Mouse (Mus musculus): ENCODE results near the gene Atp23. TPM values are rescaled to one million over a fixed set of nuclear protein-coding genes. Genes with fewer than 3 reads are reported as not detected.

The Atp23 gene
- total RNA-seq, 1 experiment = 12.1 TPM

DNA sequence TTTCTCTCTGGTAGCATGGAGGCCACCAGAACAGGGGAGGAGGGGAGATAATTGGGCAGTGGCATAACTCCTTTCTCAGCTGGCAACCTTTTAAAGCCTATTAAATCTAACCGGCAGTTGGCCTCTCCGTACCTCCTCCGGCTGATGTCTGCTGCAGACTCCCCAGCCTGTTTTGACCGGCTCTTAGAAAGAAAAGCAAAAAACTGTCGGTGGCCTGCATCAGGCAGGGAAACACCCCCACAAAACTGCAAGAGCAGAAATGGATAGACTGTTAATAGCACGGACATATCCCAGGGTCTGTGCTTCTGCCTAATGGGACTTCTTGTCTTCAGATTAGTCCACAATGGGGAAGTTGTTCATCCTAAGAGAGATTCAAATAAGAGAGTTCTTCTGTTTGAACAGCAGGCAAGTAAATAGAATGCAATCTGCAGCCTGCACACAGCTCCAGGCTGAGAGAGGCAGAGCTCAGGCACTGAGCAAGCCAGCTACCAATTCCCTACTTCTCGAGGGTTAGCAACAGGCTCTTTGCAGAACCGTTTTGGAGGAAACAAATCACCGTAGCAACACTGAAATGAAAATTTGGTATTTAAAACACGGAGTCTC lies 55.7 kb downstream of the Atp23 start:
- DNase-seq (ENCODE audit: low read depth, low spot score) = no peak
- TF ChIP-seq ZNF384 (IDR thresholded peaks at IDR 0.05; ENCODE audit: low read depth, low read length) = no peak
- no peak for TF ChIP-seq MAFK (IDR thresholded peaks at IDR 0.05; ENCODE audit: insufficient read depth, low read depth, low read length)
- TF ChIP-seq HCFC1 (IDR thresholded peaks at IDR 0.05; ENCODE audit: borderline replicate concordance, insufficient read depth, low read length) = no peak
- no peak for TF ChIP-seq CHD2 (IDR thresholded peaks at IDR 0.05; ENCODE audit: low read depth, low read length)
- TF ChIP-seq ZC3H11A (IDR thresholded peaks at IDR 0.05; ENCODE audit: borderline replicate concordance, low read depth, low read length) = no peak
- in situ Hi-C loops (cut with MboI; ENCODE audit: low sequenced_read_pairs in 2 of 2, unreplicated experiment in 2 of 2) = no loop called here
- H3K9ac ChIP-seq (ENCODE audit: insufficient read depth, low read depth, low read length, poor library complexity, severe bottlenecking) = no peak overlapping the region
- no peaks in the 10 kb centered on the region for H3K9me3 ChIP-seq (ENCODE audit: control insufficient read depth, insufficient read depth, low read depth, low read length)
- peaks cover 0 to 2% of the 10 kb centered on the region in 2 experiments; a peak in 1 of 4 replicates for H3K4me1 ChIP-seq (ENCODE audit: control insufficient read depth in 2 of 2, insufficient read depth in 2 of 2, low read length in 2 of 2, poor library complexity in 1 of 2)
- H3K4me3 ChIP-seq (ENCODE audit: insufficient read depth in 1 of 2, low read depth in 1 of 2, low read length in 2 of 2, poor library complexity in 1 of 2, severe bottlenecking in 1 of 2) = no peak overlapping the region
- H3K36me3 ChIP-seq (ENCODE audit: control insufficient read depth, insufficient read depth, low read length, poor library complexity, severe bottlenecking) = no peaks in the 10 kb centered on the region
- H3K27ac ChIP-seq (ENCODE audit: insufficient read depth, low read depth, low read length, poor library complexity, severe bottlenecking) = no peak overlapping the region

GRCm38 (mm10) chr10:126844689-126845088 lies 56.5 kb downstream of the Atp23 start:
- in situ Hi-C loops (cut with MboI; ENCODE audit: low sequenced_read_pairs in 2 of 2, unreplicated experiment in 2 of 2) = no loop called here

DNA sequence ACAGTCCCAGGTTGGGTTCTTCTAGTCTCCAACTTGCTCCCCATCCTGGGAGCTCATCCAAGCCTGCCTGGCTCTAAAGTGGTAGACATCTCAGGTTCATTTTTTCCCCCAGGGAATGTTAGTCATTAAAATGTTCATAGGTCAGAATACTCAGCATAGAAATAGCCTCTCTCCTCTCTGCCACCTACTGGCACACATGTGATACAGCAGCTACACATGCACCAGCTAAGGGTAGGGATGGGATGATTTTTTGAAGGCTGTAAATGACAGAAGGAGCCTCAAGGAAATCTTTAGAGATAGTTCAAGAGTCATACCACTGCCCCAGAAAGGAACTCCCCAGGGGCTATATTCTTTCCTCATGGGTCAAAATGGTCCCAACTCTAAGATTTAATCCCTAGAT lies 60.9 kb downstream of the Atp23 start:
- no peak for DNase-seq (ENCODE audit: low read depth, low spot score)
- no peak overlapping the region for H3K27ac ChIP-seq (ENCODE audit: insufficient read depth, low read depth, low read length, poor library complexity, severe bottlenecking)

More at GRCm38 (mm10) chr10:126844689-126845088, 56.5 kb downstream of the Atp23 start:
- Histone ChIP-seq H3K9me3 (ENCODE audit: control insufficient read depth, insufficient read depth, low read depth, low read length) (no peaks in the 10 kb centered on the region), H3K36me3 (ENCODE audit: control insufficient read depth, insufficient read depth, low read length, poor library complexity, severe bottlenecking) (no peaks in the 10 kb centered on the region), H3K4me1 (ENCODE audit: control insufficient read depth in 2 of 2, insufficient read depth in 2 of 2, low read length in 2 of 2, poor library complexity in 1 of 2) (peaks cover 0 to 2% of the 10 kb centered on the region in 2 experiments; a peak in 1 of 4 replicates), H3K9ac (ENCODE audit: insufficient read depth, low read depth, low read length, poor library complexity, severe bottlenecking) (no peak overlapping the region), H3K27ac (ENCODE audit: insufficient read depth, low read depth, low read length, poor library complexity, severe bottlenecking) (no peak overlapping the region), H3K4me3 (ENCODE audit: insufficient read depth in 1 of 2, low read depth in 1 of 2, low read length in 2 of 2, poor library complexity in 1 of 2, severe bottlenecking in 1 of 2) (no peak overlapping the region)
- TF ChIP-seq CHD2 (IDR thresholded peaks at IDR 0.05; ENCODE audit: low read depth, low read length) (no peak), HCFC1 (IDR thresholded peaks at IDR 0.05; ENCODE audit: borderline replicate concordance, insufficient read depth, low read length) (no peak), ZC3H11A (IDR thresholded peaks at IDR 0.05; ENCODE audit: borderline replicate concordance, low read depth, low read length) (no peak), MAFK (IDR thresholded peaks at IDR 0.05; ENCODE audit: insufficient read depth, low read depth, low read length) (no peak)
- DNase-seq (ENCODE audit: low read depth, low spot score) = peak; percentile 62

DNA sequence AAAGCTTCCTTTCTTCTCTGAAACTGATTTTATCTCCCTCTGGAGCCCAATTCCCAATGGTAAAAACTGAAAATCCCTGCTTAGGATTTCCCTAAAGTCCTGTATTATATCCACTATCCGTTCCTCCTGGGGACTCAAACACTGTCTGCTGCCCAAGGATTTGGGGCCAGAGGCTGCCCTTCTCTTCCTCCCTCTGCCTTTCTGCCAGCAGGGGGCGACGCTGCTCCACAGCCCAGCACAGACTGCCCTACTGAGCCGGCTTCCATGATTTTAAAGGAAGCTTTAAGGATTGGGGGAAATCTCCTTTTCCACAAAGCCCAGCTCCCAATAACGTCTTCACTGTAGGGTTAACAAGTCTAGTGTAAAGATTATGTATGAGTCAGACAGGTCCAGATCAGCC lies 68.1 kb downstream of the Atp23 start:
- peak overlapping the region in 1 of 2 experiments; percentile 14; a peak in 1 of 4 replicates for H3K4me3 ChIP-seq (ENCODE audit: insufficient read depth in 1 of 2, low read depth in 1 of 2, low read length in 2 of 2, poor library complexity in 1 of 2, severe bottlenecking in 1 of 2)
- H3K36me3 ChIP-seq (ENCODE audit: control insufficient read depth, insufficient read depth, low read length, poor library complexity, severe bottlenecking) = no peaks in the 10 kb centered on the region
- no peaks in the 10 kb centered on the region for H3K9me3 ChIP-seq (ENCODE audit: control insufficient read depth, insufficient read depth, low read depth, low read length)
- H3K4me1 ChIP-seq (ENCODE audit: control insufficient read depth in 2 of 2, insufficient read depth in 2 of 2, low read length in 2 of 2, poor library complexity in 1 of 2) = peaks cover 0 to 2% of the 10 kb centered on the region in 2 experiments; a peak in 1 of 4 replicates
- in situ Hi-C loops (cut with MboI; ENCODE audit: low sequenced_read_pairs in 2 of 2, unreplicated experiment in 2 of 2) = no loop called here
- DNase-seq (ENCODE audit: low read depth, low spot score) = peak; percentile 56
- H3K27ac ChIP-seq (ENCODE audit: insufficient read depth, low read depth, low read length, poor library complexity, severe bottlenecking) = no peak overlapping the region; the same call in 1 of the 2 replicates
- H3K9ac ChIP-seq (ENCODE audit: insufficient read depth, low read depth, low read length, poor library complexity, severe bottlenecking) = no peak overlapping the region
- TF ChIP-seq HCFC1 (IDR thresholded peaks at IDR 0.05; ENCODE audit: borderline replicate concordance, insufficient read depth, low read length) (no peak), MAFK (IDR thresholded peaks at IDR 0.05; ENCODE audit: insufficient read depth, low read depth, low read length) (no peak), ZC3H11A (IDR thresholded peaks at IDR 0.05; ENCODE audit: borderline replicate concordance, low read depth, low read length) (peak; percentile 30; the same call in 1 of the 2 replicates)

More for the DNA sequence above, 60.9 kb downstream of the Atp23 start:
- H3K4me1 ChIP-seq (ENCODE audit: control insufficient read depth in 2 of 2, insufficient read depth in 2 of 2, low read length in 2 of 2, poor library complexity in 1 of 2) = peaks cover 0 to under 1% of the 10 kb centered on the region in 2 experiments; a peak in 1 of 4 replicates
- no peaks in the 10 kb centered on the region for H3K9me3 ChIP-seq (ENCODE audit: control insufficient read depth, insufficient read depth, low read depth, low read length)
- in situ Hi-C loops (cut with MboI; ENCODE audit: low sequenced_read_pairs in 2 of 2, unreplicated experiment in 2 of 2) = no loop called here
- no peaks in the 10 kb centered on the region for H3K36me3 ChIP-seq (ENCODE audit: control insufficient read depth, insufficient read depth, low read length, poor library complexity, severe bottlenecking)
- TF ChIP-seq ZNF384 (IDR thresholded peaks at IDR 0.05; ENCODE audit: low read depth, low read length) (no peak), CHD2 (IDR thresholded peaks at IDR 0.05; ENCODE audit: low read depth, low read length) (no peak), MAFK (IDR thresholded peaks at IDR 0.05; ENCODE audit: insufficient read depth, low read depth, low read length) (no peak), HCFC1 (IDR thresholded peaks at IDR 0.05; ENCODE audit: borderline replicate concordance, insufficient read depth, low read length) (no peak)
- H3K9ac ChIP-seq (ENCODE audit: insufficient read depth, low read depth, low read length, poor library complexity, severe bottlenecking) = no peak overlapping the region
- no peak overlapping the region for H3K4me3 ChIP-seq (ENCODE audit: insufficient read depth in 1 of 2, low read depth in 1 of 2, low read length in 2 of 2, poor library complexity in 1 of 2, severe bottlenecking in 1 of 2)
